Mouse (Mus musculus) MEL (cell line): Measurements from ENCODE around the gene Tm9sf2.

Experiments used
- CHD2 ChIP-seq: IDR thresholded peaks from 2 replicates; pipeline ENCODE4 v1.6.1; 2011; ENCODE audit warnings: low read length, improper control_type of control experiment
- CTCF ChIP-seq, 3 experiments: IDR thresholded peaks in 2 of 3; conservative IDR thresholded peaks in 1 of 3; 2 replicates each; pipeline ENCODE4 v1.5.1; 2011 to 2012; ENCODE audit warnings: low read length in 3 of 3, low read depth in 2 of 3, mild to moderate bottlenecking in 2 of 3, improper control_type of control experiment in 1 of 3, inconsistent platforms in 1 of 3, mixed read lengths in 1 of 3, moderate library complexity in 1 of 3; ENCODE audit not compliant: control insufficient read depth in 1 of 3, insufficient read depth in 1 of 3, poor library complexity in 1 of 3, severe bottlenecking in 1 of 3
- E2F4 ChIP-seq: IDR thresholded peaks from 2 replicates; pipeline ENCODE4 v1.6.1; 2011; ENCODE audit warnings: low read depth, low read length, improper control_type of control experiment, borderline replicate concordance
- GABPA ChIP-seq: IDR thresholded peaks from 2 replicates; pipeline ENCODE4 v1.6.1; 2012; ENCODE audit warnings: low read depth, mild to moderate bottlenecking, inconsistent platforms, low read length, improper control_type of control experiment, moderate library complexity
- KAT2A ChIP-seq: conservative IDR thresholded peaks from 2 replicates; pipeline ENCODE4 v1.6.1; 2012; ENCODE audit warnings: low read depth, low read length, improper control_type of control experiment, inconsistent platforms
- MAX ChIP-seq: IDR thresholded peaks from 2 replicates; pipeline ENCODE4 v1.6.1; 2011; ENCODE audit warnings: low read length, improper control_type of control experiment
- MAZ ChIP-seq: IDR thresholded peaks from 2 replicates; pipeline ENCODE4 v1.6.1; 2012; ENCODE audit warnings: low read depth, mild to moderate bottlenecking, inconsistent platforms, low read length, improper control_type of control experiment
- MEF2A ChIP-seq: IDR thresholded peaks from 2 replicates; pipeline ENCODE4 v1.6.1; 2014; ENCODE audit warnings: low read depth, mild to moderate bottlenecking, inconsistent platforms, low read length, improper control_type of control experiment; ENCODE audit not compliant: poor library complexity, insufficient replicate concordance, severe bottlenecking; ENCODE audit errors: extremely low read depth
- TAL1 ChIP-seq: IDR thresholded peaks from 2 replicates; pipeline ENCODE4 v1.6.1; 2012; ENCODE audit warnings: mild to moderate bottlenecking, inconsistent platforms, low read length, moderate library complexity, mixed read lengths
- UBTF ChIP-seq: IDR thresholded peaks from 2 replicates; pipeline ENCODE4 v1.6.1; 2012; ENCODE audit warnings: low read depth, mild to moderate bottlenecking, inconsistent platforms, low read length, improper control_type of control experiment, moderate library complexity, borderline replicate concordance; ENCODE audit not compliant: insufficient read depth
- ZMIZ1 ChIP-seq: IDR thresholded peaks from 2 replicates; pipeline ENCODE4 v1.6.1; 2012; ENCODE audit warnings: low read depth, mild to moderate bottlenecking, inconsistent platforms, low read length, improper control_type of control experiment, moderate library complexity

- TF ChIP-seq MEF2A (no peak), MAX (no peak), E2F4 (no peak), GABPA (no peak), CTCF (IDR thresholded peaks at IDR 0.05 in 2 of 3, conservative IDR thresholded peaks at IDR 0.05 in 1 of 3; ENCODE audit: control insufficient read depth in 1 of 3, insufficient read depth in 1 of 3, low read depth in 2 of 3, low read length in 3 of 3, poor library complexity in 1 of 3, severe bottlenecking in 1 of 3) (no peak), ZMIZ1 (no peak), UBTF (no peak), TAL1 (no peak), KAT2A (no peak), MAZ (no peak), CHD2 (no peak)
Observed at GRCm38 (mm10) chr14:122157738-122158137, 50.9 kb downstream of the Tm9sf2 start.
